Mouse (Mus musculus) embryo, embryonic 11.5 days (tissue): ENCODE results near the gene Lemd2.
"Not testable (repeated sequence)": the region's sequence is repeated elsewhere in the genome, so short reads cannot be mapped to it uniquely, and the experiment has no call there.

Experiments used
- DNase-seq: peaks from one replicate; pipeline ENCODE4 v3.0.0-alpha.2; 2012; ENCODE audit warnings: low read depth, low spot score

Lemd2 gene

DNA sequence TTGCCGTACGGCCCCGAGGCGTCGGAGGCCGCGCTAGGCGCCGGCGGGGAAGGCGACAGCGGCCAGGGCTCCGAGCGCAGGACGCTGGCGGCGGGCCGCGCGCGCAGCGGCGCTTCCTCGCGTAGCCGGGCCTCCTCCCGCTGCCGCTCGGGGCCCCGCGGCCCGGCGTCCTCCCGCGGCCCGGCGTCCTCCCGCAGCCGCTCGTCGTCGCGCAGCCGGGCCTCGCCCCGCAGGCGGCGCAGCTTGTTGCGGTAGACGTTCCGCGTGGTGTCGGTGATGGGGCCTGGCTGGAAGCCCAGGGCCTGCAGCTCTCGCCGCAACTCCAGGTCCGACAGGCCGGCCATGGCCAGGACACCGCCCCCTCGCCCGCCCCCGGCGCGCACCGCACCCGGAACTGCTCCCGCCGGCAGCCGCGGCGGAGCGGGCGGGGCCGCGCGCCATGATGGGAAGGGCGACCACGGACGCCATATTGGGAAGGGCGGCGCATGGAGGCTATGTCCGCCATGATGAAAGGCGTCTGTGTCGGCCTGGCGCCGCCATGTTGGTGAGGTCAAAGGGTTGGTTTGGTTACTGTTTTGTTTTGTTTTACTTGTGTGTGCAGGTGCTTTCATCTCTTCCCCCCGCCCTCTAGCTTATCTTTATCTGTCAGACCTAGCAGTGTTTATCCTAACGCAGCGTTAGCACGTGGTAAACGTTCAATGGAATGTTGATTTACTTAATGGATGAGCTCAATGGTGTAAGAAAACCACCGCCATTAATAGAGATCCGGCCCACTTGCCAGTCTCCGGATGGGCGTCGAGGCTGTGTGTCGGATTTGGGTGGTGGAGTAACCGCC lies at the start of gene Lemd2:
Gene Lemd2 (minus strand): TSS at position 395 of the 835 bp plus-strand sequence.
- DNase-seq: peak; percentile 93

DNA sequence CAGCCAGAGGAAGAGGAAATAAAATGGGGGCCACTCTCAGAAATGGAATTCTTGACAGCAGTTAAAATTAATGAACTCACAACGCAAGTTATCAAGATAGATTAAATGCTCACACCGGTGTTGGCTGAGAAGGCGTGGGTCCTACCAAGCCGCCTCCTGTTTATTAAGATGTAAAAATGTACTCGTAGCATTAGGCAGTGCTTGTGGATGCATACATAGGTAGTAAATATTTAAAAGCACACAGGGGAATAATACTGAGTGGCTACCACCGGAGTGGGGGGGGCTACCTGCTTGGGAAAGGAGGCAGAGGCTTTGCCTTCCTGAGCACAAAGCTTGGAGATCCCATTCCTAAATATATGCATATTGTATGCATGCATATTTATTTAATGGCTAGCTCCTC lies 46.9 kb upstream of the Lemd2 start:
- no peak for DNase-seq

DNA sequence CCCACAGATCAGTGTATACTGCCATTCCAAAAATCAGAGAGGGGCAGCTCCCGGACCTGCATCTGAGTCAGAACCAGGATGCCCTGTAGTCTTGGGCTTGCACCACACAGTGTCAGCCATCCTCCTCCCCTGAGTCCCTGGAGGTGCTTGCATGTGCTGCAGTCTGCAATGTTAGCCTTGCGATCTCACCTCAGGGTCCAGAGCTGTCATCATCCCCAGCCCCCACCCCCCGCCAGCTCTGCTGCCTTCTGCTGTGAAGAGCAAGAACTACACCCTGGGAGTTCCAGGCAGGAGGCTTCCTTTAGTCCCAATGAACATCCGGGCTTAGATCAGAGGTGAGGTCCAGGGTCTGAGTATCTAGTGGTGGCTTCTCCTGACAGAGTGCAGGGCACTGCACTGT lies 46.2 kb upstream of the Lemd2 start:
- no peak for DNase-seq

DNA sequence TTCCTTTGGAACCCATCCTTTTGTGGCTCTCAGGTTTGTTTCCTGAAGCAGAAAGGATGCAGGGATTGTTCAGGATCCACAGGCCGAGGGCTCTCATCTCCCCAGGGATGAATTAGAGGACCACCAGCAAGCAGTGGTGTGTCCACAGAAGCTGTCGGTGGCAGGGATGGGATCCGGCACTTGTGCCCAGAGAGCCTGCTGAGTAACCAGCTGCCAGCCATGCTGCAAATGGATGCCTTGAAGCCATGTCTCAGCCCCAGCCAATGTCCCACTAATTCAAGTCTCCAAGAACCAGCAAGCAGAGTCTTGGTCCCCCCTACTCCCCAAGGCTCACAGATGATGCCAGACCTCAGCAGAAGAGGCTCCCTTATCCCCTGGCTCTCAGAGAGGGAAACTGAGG lies 44.8 kb upstream of the Lemd2 start:
- DNase-seq: no peak

- DNase-seq: no peak
Observed at GRCm38 (mm10) chr17:27247680-27248386, 43.6 kb upstream of the Lemd2 start.

GRCm38 (mm10) chr17:27245851-27246381 lies 41.6 kb upstream of the Lemd2 start:
- DNase-seq: no peak

GRCm38 (mm10) chr17:27244912-27245311 lies 40.6 kb upstream of the Lemd2 start:
- no peak for DNase-seq

GRCm38 (mm10) chr17:27242194-27243189 lies 38.2 kb upstream of the Lemd2 start:
- no peak for DNase-seq

- no peak for DNase-seq
Observed at GRCm38 (mm10) chr17:27240556-27241457, 36.5 kb upstream of the Lemd2 start.

DNA sequence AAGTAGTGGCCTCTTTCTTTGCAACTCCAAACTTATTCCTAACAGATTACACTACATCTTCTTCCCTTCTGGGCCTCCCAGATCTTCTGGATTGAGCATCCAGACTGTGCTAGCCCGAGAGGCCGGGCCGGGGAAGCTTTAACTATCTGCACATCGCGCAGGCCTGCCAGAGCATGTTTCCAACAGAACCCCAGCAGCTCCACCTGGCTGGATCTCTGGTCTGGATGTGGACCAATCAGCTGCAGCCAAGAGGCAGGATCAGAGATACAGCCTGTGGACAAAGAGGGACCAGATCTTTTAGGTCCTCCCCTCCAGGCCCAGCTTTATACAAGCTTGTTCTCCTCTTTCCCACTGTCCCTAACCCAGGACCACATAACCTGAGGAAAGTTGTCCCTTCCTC lies 35.7 kb upstream of the Lemd2 start:
- DNase-seq: no peak

- DNase-seq: no peak
Observed at GRCm38 (mm10) chr17:27238637-27239036, 34.4 kb upstream of the Lemd2 start.

- no peak for DNase-seq
Observed at GRCm38 (mm10) chr17:27237731-27238130, 33.5 kb upstream of the Lemd2 start.

DNA sequence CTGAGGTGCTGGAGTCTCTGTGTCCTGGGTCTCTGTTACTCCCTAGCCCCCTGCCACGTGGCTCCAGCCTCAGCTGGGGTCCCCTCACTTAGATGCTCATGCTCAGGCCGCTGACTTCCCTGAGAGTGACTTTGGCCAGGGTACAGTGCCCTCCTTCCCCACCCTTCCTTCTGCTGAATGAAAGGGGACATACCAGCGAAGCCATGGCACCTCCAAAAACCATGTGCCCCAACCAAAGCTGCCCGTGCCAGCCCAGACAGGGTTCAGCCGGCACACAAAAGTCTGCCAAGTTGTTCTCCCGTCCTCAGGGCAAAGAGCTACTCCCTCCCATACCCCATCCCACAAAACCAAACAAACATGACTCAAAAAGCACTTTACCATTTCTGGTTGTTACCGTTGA lies 29.0 kb upstream of the Lemd2 start:
- no peak for DNase-seq

DNA sequence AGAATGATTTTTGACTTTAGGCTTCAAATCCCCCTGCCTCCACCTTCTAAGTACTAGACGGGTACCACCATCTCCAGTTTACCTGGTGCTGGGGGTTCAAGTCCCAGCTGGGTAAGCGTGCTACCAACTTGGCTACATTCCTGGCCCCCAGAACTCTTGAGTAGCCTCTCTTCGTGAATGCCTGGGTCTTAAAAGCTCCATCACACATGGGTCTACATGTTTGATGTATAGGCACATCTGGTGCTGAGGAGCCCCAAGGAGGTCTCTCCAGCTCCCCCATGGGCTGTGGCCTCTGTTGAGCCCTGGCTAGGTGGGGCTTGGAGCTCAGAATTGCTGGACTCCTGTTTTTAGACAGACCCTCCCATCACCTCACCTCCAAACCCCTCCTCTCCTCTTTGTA lies 27.9 kb upstream of the Lemd2 start:
- DNase-seq: no peak

GRCm38 (mm10) chr17:27231586-27231985 lies 27.3 kb upstream of the Lemd2 start:
- DNase-seq: not testable (repeated sequence)

DNA sequence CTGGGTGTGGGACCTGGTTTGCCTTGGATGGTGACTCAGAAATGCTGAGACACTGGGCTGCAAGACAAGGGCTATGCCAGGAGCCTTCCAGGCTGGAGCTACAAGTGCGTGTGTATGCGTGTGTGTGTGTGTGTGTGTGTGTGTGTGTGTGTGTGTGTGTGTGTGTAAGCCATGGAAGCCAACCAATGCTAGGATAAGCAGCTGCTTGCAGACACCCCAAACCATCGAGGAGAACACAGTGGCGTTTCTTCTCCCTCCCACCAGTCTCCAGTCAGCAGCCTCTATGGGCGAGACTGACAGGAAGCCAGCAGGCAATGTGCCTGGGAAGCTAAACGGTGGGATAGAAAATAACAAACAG lies 26.9 kb upstream of the Lemd2 start:
- no peak for DNase-seq

DNA sequence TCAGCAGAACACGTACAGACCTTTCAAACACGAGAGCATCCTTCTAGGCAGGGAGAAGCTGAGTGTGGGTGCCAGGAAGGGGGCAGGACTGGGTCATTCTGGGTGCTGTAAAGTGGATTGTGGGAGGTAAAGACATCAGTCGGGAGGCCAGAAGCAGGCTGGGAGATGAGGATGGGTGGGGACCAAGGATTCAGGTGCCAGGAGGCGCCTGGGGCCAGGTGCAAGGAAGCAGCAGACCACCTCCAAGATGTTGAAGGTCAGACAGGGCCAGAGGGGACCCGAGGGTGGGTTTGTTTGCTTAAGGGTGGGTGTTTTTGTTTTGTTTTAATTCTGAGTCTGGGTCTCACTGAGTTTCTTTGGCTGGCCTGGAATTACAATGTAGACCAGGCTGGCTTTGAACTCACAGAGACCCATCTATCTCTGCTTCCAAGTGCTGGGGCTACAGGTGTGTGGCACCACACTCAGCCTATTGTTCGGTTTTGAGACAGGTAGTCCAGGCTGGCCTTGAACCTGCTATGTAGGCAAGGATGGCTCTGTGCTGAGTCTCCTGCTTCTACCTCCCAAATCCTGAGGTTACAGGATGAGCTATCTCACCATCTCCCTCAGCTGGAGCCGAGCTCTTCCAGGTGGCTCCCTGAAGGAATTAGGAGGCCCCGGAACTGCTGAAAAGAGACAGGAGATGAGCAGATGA lies 26.3 kb upstream of the Lemd2 start:
- no peak for DNase-seq

GRCm38 (mm10) chr17:27229710-27230454 lies 25.6 kb upstream of the Lemd2 start:
- DNase-seq: no peak

DNA sequence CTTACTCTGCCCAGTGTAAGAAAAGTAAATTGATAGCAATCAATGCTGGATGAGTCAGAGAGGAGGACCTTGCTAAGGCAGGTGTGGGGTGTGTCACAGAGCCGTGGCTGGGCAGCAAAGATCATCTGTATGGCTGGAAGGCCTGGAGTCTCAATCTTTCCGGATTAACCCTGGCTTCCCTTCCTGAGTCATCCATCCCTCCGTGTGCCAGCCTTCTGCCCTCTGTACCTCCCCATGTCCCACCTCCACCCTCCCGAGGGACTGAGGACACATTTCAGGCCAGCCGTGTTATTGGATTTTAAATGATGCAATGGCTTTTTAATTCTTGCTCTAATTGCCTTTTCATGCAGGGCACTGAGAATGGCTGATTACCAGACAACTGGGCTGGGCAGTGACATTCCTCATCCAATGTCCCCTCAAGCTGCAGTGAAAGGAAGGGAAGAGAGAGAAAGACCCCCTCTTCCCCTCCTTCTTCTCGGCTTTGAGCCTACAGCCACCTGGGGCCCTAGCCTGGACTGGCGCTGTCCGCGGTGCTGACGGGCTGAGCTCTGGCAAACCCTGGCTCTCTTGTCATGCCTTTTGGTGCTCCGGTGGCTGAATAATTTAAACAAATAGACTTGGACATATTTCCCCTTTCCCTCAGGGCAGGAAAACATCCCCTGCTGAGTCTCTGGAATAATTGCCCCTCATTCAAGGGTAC lies 24.1 kb upstream of the Lemd2 start:
- peak; percentile 75 for DNase-seq
